Mouse (Mus musculus) frontal cortex, postnatal 14 days (tissue): Measurements from ENCODE around the gene Gm28308.

Experiments
- DNase-seq, 2 experiments: peaks; one replicate each; pipeline ENCODE4 v3.0.0; 2022; ENCODE audit warnings: low spot score in 2 of 2

Gm28308 gene

GRCm38 (mm10) chr6:52219234-52219942 lies 6.2 kb upstream of the Gm28308 start:
- no peak for DNase-seq

GRCm38 (mm10) chr6:52218643-52219215 lies 5.6 kb upstream of the Gm28308 start:
- DNase-seq = no peak

DNA sequence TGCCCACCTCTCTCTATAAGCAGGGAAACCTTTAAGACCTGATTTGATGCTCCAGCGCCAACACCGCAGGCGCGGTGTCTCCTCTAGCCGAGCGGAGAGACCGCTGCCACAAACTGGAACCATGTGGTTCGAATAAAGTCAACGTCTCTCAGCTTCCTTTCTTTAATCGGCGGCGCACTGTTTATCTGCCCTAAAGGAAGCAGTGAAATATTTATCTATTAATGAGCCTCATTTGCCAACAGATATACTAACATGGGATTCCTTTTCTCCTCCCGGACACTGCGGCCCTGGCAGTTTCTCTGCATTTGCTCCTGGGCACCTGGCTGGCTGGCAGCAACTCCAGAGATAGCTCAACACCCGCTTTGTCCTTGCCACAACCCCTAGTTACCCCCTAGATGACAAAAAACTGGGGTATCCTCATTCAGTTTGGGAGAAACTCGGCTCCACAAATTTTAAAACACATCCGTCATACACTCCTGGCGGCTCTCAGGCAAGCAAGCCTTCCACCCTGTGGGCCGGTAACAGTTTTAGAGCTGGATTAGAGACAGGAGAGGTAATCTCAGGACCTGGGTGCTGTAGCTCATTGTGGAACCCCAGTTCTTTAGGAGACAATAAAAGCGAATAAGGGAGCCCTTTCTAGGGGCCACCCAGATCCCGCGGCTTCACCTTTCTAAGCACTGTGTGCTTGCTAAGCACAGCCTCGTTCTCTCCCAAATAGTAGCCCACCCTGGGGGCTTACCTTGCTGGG lies 4.9 kb upstream of the Gm28308 start:
- no peak for DNase-seq

DNA sequence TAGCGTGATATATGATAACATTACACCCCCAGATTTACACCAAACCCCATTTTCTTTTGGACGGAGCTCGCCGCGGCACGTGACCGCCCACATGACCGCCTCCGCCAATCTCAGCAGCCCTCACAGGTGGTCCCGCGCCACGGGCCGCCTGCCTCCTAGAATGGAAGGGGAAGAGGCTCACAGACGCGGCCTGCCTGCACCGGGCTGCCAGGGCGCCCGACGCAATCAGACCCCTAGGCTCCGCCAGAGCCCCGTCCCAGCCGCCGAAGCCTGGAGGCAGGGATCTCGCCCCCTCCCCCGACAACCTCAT lies 4.3 kb upstream of the Gm28308 start:
- no peak for DNase-seq

- DNase-seq = no peak
These were observed 3.7 kb upstream of the Gm28308 start for GRCm38 (mm10) chr6:52216691-52217458.

- DNase-seq = no peak
These were observed 2.8 kb upstream of the Gm28308 start for GRCm38 (mm10) chr6:52215771-52216535.

- DNase-seq = no peak
These were observed 1.9 kb upstream of the Gm28308 start for GRCm38 (mm10) chr6:52215070-52215469.

DNA sequence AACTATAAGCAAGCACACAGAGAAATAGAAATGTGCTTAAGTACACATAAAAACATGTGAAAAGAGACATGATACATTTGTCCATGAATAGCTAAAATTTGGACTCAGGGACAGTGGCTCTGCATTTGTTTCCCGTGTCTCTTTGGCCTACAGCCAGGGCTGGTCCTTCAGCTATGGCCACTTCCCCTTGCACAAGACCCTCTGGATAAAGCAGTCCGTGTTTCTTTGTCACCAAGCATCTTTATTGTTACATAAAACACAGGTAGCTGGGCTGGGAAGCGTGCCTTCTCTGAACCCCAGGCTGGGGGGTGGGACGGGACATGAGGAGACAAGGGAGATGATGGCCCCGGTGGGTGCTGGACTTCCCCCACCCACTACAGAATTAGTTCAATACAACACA lies 1.1 kb upstream of the Gm28308 start:
- no peak for DNase-seq

- no peak for DNase-seq
These were observed 502 bp downstream of the Gm28308 start for GRCm38 (mm10) chr6:52212556-52213118.

GRCm38 (mm10) chr6:52211961-52212360 lies 1.2 kb downstream of the Gm28308 start:
- DNase-seq = no peak

GRCm38 (mm10) chr6:52211170-52211935 lies 1.8 kb downstream of the Gm28308 start:
- DNase-seq = no peak

GRCm38 (mm10) chr6:52209685-52210046 lies 3.5 kb downstream of the Gm28308 start:
- DNase-seq = no peak

DNA sequence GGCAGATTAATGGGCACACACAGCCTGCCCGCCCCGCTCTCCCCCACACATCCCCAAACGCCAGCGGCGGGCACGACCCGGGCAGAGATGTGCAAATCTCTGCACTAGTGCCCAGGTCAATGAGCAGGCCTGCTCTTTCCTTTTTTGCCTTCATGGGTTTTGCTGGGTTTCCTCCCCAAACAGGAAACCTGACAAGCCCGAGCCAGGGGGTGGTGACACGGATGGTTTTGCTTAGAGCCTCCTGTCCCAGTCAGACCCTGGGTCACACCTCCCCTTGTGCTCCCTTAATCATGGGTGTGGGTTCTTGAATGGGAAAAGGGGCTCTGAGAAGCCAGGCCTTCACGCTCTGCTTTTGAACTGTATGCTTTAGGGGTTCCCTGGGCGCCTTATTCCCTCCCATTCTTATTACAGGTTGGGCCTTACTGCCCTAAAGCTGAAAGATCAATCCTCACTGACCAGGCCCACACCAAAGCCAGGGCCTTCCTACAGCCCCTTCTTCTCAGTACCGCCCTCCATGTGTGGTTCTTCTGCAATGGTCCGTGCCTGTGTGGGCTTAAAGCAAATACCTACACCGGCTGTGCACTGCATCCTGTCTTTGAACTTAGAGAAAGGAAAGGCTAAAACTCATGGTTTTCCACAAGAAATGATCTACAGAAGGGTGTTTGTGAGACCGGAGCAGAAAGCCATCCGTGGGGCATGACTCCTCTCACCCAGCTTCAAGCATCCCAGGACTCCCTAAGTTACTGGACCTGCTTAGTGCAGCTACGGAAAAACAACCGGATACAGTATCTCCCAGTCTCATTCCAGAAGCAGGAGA lies 4.1 kb downstream of the Gm28308 start:
- no peak for DNase-seq

- DNase-seq = no peak
These were observed 4.9 kb downstream of the Gm28308 start, which contains the start of gene Hoxa6 for GRCm38 (mm10) chr6:52208072-52208867. Gene Hoxa6 (minus strand): TSS chr6:52208722.

DNA sequence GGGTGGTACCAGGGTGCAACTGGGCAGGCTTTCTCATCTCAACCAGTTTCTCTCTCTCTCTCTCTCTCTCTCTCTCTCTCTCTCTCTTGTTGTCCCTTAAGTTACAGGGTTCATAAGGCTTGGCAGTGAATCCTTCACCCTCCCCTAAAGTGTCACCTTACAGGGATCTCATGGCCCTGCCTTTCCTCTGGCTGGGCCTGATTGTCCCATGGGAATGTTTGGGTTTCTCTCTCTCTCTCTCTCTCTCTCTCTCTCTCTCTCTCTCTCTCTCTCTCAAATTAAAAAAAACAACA lies 5.5 kb downstream of the Gm28308 start:
- DNase-seq = no peak

GRCm38 (mm10) chr6:52206882-52207683 lies 6.1 kb downstream of the Gm28308 start:
- DNase-seq = no peak

- no peak for DNase-seq
These were observed 7.2 kb downstream of the Gm28308 start for GRCm38 (mm10) chr6:52205638-52206621.
